Mouse (Mus musculus) heart, postnatal 4 days (tissue): Measurements from ENCODE around the gene Dok3. TPM values are rescaled to one million over a fixed set of nuclear protein-coding genes. Genes with fewer than 3 reads are reported as not detected.

Experiments used
- DNase-seq: peaks from one replicate; pipeline ENCODE4 v3.0.0; 2021
- total RNA-seq, 2 experiments: library from RNA; stranded (reverse); gene quantifications; 2 replicates each; pipeline ENCODE4 v1.2.3; 2021

Dok3 gene
- total RNA-seq, 2 experiments from 2014 or later = 1.0 to 1.1 TPM

- DNase-seq = peak; percentile 99
Measured at GRCm38 (mm10) chr13:55536194-55537175, 7.4 kb upstream of the Dok3 start, which contains the start of gene Ddx41. TSS of gene Ddx41 (minus strand) at chr13:55536658.

GRCm38 (mm10) chr13:55535796-55536193, 6.7 kb upstream of the Dok3 start:
- DNase-seq = no peak

GRCm38 (mm10) chr13:55535191-55535590, 6.1 kb upstream of the Dok3 start:
- DNase-seq = no peak

GRCm38 (mm10) chr13:55527834-55528772, 993 bp downstream of the Dok3 start:
- no peak for DNase-seq

GRCm38 (mm10) chr13:55527212-55527611, 1.9 kb downstream of the Dok3 start:
- no peak for DNase-seq

- no peak for DNase-seq
Measured at GRCm38 (mm10) chr13:55525733-55526553, 3.2 kb downstream of the Dok3 start.

- DNase-seq = no peak
Measured at GRCm38 (mm10) chr13:55523951-55524600, 5.0 kb downstream of the Dok3 start.

- DNase-seq = peak; percentile 57
Measured at GRCm38 (mm10) chr13:55523278-55523677, 5.8 kb downstream of the Dok3 start.

GRCm38 (mm10) chr13:55522730-55523129, 6.4 kb downstream of the Dok3 start:
- DNase-seq = peak; percentile 42

GRCm38 (mm10) chr13:55519606-55520005, 9.5 kb downstream of the Dok3 start:
- DNase-seq = no peak

- DNase-seq = peak; percentile 93
Measured at GRCm38 (mm10) chr13:55516955-55517354, 12.1 kb downstream of the Dok3 start.

GRCm38 (mm10) chr13:55513828-55514227, 15.3 kb downstream of the Dok3 start:
- no peak for DNase-seq

GRCm38 (mm10) chr13:55513111-55513748, 15.9 kb downstream of the Dok3 start, which contains the start of gene Pdlim7:
TSS of gene Pdlim7 (minus strand) at chr13:55513676.
- peak; percentile 96 for DNase-seq

GRCm38 (mm10) chr13:55512379-55513031, 16.6 kb downstream of the Dok3 start:
- DNase-seq = peak; percentile 79

GRCm38 (mm10) chr13:55511492-55511861, 17.6 kb downstream of the Dok3 start:
- no peak for DNase-seq

GRCm38 (mm10) chr13:55510668-55511491, 18.2 kb downstream of the Dok3 start:
- peak; percentile 96 for DNase-seq

- no peak for DNase-seq
Measured at GRCm38 (mm10) chr13:55510332-55510667, 18.8 kb downstream of the Dok3 start.

GRCm38 (mm10) chr13:55508531-55508930, 20.6 kb downstream of the Dok3 start:
- DNase-seq = no peak

GRCm38 (mm10) chr13:55507877-55508276, 21.2 kb downstream of the Dok3 start:
- no peak for DNase-seq
